Mouse (Mus musculus) embryonic facial prominence, embryonic 14.5 days (tissue): Measurements from ENCODE around the gene Wnk1. TPM values are rescaled to one million over a fixed set of nuclear protein-coding genes. Genes with fewer than 3 reads are reported as not detected.

Experiments used
- ATAC-seq: fragments of 200-750 bp; cut with Nextera tagmentation; 2 replicates; pipeline ENCODE4 v1.8.0; 2017; ENCODE audit warnings: low read depth, moderate number of reproducible peaks, moderate TSS enrichment
- DNase-seq: peaks from one replicate; pipeline ENCODE4 v3.0.0-alpha.2; 2015; ENCODE audit warnings: low spot score
- H3K27ac ChIP-seq: fragments of 300-500 bp; sonication (generic); replicated peaks from 2 replicates; pipeline ENCODE4 v1.5.1; 2014; ENCODE audit warnings: low read depth, mild to moderate bottlenecking, low read length, moderate library complexity
- H3K27me3 ChIP-seq: fragments of 300-500 bp; sonication (generic); replicated peaks from 2 replicates; pipeline ENCODE4 v1.6.1; 2014; ENCODE audit warnings: low read length; ENCODE audit not compliant: control insufficient read depth, insufficient read depth
- H3K36me3 ChIP-seq: fragments of 300-500 bp; sonication (generic); 2 replicates; pipeline ENCODE4 v1.6.1; 2014; ENCODE audit warnings: low read length, mixed read lengths; ENCODE audit not compliant: control insufficient read depth, insufficient read depth
- H3K4me1 ChIP-seq: fragments of 300-500 bp; sonication (generic); 2 replicates; pipeline ENCODE4 v1.6.1; 2014; ENCODE audit warnings: antibody characterized with exemption, low read length; ENCODE audit not compliant: control insufficient read depth, insufficient read depth
- H3K4me2 ChIP-seq: fragments of 300-500 bp; sonication (generic); 2 replicates; pipeline ENCODE4 v1.6.1; 2014; ENCODE audit warnings: low read depth, mild to moderate bottlenecking, low read length, moderate library complexity, mixed read lengths
- H3K4me3 ChIP-seq: fragments of 300-500 bp; sonication (generic); 2 replicates; pipeline ENCODE4 v1.5.1; 2014; ENCODE audit warnings: low read depth, mild to moderate bottlenecking, low read length
- H3K9ac ChIP-seq: fragments of 300-500 bp; sonication (generic); 2 replicates; pipeline ENCODE4 v1.6.1; 2014; ENCODE audit warnings: low read depth, mild to moderate bottlenecking, low read length, moderate library complexity, mixed read lengths
- H3K9me3 ChIP-seq: fragments of 300-500 bp; sonication (generic); 2 replicates; pipeline ENCODE4 v1.6.1; 2016; ENCODE audit warnings: low read length; ENCODE audit not compliant: control insufficient read depth
- WGBS: fragments of 180-500 bp; shearing (Covaris S2); extraction: QIAGEN DNeasy Blood & Tissue Kit; methylation state at CpG from one replicate; pipeline ENCODE4 v1.1.7; 2014; 5-methylcytosine and 5-hydroxymethylcytosine counted together
- microRNA counts: library from miRNA; unstranded; fragments of <30 nt; microRNA quantifications from one replicate; lab custom pipeline; 2017
- microRNA-seq: library from miRNA; unstranded; fragments of <30 nt; microRNA quantifications from one replicate; pipeline ENCODE4, GENCODE M21; 2016; ENCODE audit warnings: borderline number of aligned reads
- polyA plus RNA-seq: library from polyadenylated mRNA; unstranded; fragments of >200 nt; fragmentation: Nextera tagmentation; extraction: Ambion mirVana; gene quantifications from 2 replicates; pipeline ENCODE4 v1.2.1, GENCODE M21; 2014

Gene Wnk1
- polyA plus RNA-seq, 1 experiment from 2014 or later: 83.9 TPM

DNA sequence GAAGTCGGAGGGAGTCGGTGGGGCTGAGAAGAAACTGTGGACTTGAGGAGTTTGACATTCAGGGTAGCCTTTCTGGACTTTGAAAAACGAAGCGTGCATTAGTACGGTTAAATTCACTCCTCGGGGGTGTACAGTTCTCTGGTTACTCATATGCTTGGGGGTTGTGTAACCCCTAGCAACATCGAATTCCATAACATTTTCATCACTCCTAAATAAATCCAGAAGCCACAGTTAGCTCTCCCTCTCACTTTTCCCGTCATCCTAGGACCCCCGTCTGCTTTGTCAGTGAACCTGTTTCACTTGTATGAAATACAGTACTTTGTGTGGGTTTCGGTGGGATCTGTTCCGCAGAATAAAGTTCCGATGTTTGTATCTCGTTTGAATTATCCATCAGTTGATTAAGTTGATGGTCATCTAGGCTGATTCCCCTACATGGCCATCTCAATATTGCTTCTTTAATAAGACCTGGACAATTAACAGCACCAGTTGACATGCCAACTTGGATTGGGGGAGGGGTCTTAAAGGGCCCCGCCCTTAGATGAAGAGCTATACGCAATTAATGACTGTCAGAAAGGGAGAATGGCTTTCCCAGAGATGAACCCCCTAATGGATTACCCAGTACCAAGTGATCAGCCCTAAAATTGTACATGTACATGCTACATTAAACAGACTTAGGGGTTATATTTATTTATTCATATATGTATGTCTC is 135.2 kb downstream of the Wnk1 start:
- peaks cover 3% of the 10 kb centered on the region; the same call in 1 of the 2 replicates for H3K4me1 ChIP-seq
- H3K4me2 ChIP-seq: peak overlapping the region; percentile 74
- no peaks in the 10 kb centered on the region for H3K36me3 ChIP-seq
- no peak for DNase-seq
- ATAC-seq: peak; percentile 54
- 21% methylated on average over 15 of the region's 15 CpGs for WGBS
- H3K27me3 ChIP-seq: no peaks in the 10 kb centered on the region
- H3K9me3 ChIP-seq: no peaks in the 10 kb centered on the region
- peak overlapping the region; percentile 96 for H3K9ac ChIP-seq
- peak overlapping the region; percentile 96 for H3K27ac ChIP-seq
- H3K4me3 ChIP-seq: peak overlapping the region; percentile 94

DNA sequence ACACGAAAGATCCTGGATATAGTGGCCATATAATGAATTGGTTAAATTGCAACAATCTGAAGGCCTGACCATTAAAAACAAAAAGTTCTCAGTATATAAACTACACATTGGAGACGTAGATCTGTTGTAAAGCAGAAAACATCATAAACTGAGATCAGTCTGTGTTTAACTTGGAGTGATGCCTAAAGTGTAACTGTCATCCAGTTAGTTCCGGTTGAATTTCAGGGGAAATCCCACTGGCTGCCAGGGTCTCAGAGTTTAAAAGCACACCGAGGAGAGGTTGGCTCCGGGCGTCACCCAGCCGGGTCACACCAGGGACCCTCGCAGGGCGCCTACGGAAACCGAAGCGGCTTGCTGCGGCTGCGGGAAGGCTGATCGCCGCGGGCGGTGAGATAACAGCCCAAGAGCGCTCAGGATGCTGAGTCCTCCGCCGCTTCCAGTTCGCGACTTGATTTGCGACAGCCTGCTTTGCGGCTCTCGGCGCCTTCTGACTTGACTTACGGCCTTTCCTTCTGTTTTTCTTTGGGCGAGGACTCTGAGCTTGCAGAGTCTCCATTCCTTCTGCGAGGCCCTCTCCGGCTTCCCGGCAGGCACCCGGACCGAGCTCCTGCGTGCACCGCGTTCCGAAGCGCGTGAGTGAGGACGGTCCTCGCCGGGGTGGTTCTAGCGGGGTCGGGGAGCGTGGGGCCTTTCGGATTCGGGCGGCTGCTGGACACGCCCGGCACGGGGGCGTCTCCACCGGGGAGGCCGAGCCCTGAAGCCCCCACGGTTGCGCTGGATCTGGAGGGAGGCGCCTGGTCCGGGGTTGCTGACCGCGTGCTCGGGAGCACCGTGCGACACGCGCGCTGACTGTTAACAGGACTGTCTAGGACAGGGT is 136.0 kb downstream of the Wnk1 start, which contains the start of gene Rad52:
TSS of gene Rad52 (plus strand) at position 495 of the 877 bp plus-strand sequence.
- H3K27me3 ChIP-seq: no peaks in the 10 kb centered on the region
- peak; percentile 96 for DNase-seq
- peak; percentile 86 for ATAC-seq
- no peaks in the 10 kb centered on the region for H3K9me3 ChIP-seq
- WGBS: 1% methylated on average over 66 of the region's 67 CpGs
- peak within 1 kb of the TSS; percentile 96 for H3K9ac ChIP-seq
- peak within 1 kb of the TSS; percentile 94 for H3K4me3 ChIP-seq
- peaks cover 3% of the 10 kb centered on the region; the same call in 1 of the 2 replicates for H3K4me1 ChIP-seq
- H3K36me3 ChIP-seq: no peaks in the 10 kb centered on the region
- peak within 1 kb of the TSS; percentile 96 for H3K27ac ChIP-seq
- peak within 1 kb of the TSS; percentile 74 for H3K4me2 ChIP-seq

DNA sequence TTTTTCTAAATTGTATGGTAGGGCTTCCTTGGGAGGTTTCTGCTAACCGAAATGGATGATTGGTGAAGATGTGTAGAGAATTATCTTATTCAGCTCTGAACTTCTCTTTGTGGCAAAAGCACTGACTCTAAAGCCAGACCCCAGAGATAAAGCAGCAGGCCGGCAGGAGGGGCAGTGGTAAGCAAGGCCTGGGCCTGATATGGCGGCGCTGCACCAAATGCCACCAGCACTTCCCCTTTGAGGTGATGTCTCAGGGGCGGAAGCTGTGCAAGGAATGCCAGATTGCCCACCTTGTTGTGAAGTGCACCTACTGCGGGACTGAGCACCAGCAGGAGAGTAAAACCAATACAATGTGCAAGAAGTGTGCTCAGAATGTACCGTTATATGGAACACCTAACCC is 145.8 kb downstream of the Wnk1 start:
- Histone ChIP-seq H3K27ac (no peak overlapping the region), H3K9ac (no peak overlapping the region), H3K4me1 (no peaks in the 10 kb centered on the region), H3K9me3 (no peaks in the 10 kb centered on the region), H3K36me3 (no peaks in the 10 kb centered on the region), H3K4me3 (no peak overlapping the region), H3K27me3 (no peaks in the 10 kb centered on the region), H3K4me2 (no peak overlapping the region)
- no peak for DNase-seq
- ATAC-seq: no peak
- 80% methylated on average over 7 of the region's 7 CpGs for WGBS

- H3K27me3 ChIP-seq: no peaks in the 10 kb centered on the region
- no peaks in the 10 kb centered on the region for H3K4me1 ChIP-seq
- H3K4me3 ChIP-seq: no peak overlapping the region
- WGBS: 73% methylated on average over 7 of the region's 7 CpGs
- ATAC-seq (no peak), DNase-seq (no peak)
- no peaks in the 10 kb centered on the region for H3K36me3 ChIP-seq
- no peak overlapping the region for H3K27ac ChIP-seq
- H3K4me2 ChIP-seq: no peak overlapping the region
- H3K9ac ChIP-seq: no peak overlapping the region
- H3K9me3 ChIP-seq: no peaks in the 10 kb centered on the region
Observed at GRCm38 (mm10) chr6:119883151-119883550, 155.3 kb downstream of the Wnk1 start.

MicroRNA genes within 50 kb of the gene (microRNA counts, 519-probe panel; counts per million panel counts)
- microRNA mmu-miR-706 (lab: Ali Mortazavi, UCI): 19.3 counts per million

Small RNA genes within 50 kb of the gene (microRNA-seq; reads per million reads assigned to microRNA genes)
- gene Mir706: not detected

Other genes starting within 250 kb of the Wnk1 start
- 23.4 and 24.3 TPM in 2 replicates for gene Erc1, start 190.5 kb downstream of the Wnk1 start, polyA plus RNA-seq
- 17.2 and 21.6 TPM in 2 replicates for gene Rad52, start 136.0 kb downstream of the Wnk1 start, polyA plus RNA-seq
- 0.61 and 0.69 TPM in 2 replicates for gene Ninj2, start 54.7 kb upstream of the Wnk1 start, polyA plus RNA-seq